Mouse (Mus musculus) T-helper 17 cell (primary cell): ENCODE measurements around the gene Wnt1.

Experiments used
- in situ Hi-C, 2 experiments: fragments of 300-600 bp; cut with MboI, MseI; formaldehyde crosslinking; loops; 1 replicate in 1 of 2; 2 replicates in 1 of 2; pipeline ENCODE4 v1.15.1; 2025; ENCODE audit warnings: high pct_unique_total_duplicates in 2 of 2

The Wnt1 gene

GRCm38 (mm10) chr15:98777762-98778161 lies 11.9 kb upstream of the Wnt1 start, which contains the start of gene Wnt10b:
Gene Wnt10b (minus strand): TSS chr15:98778150.
- in situ Hi-C loops, result loop anchor here in 1 of 2 experiments (5.0 kb wide), 1 partner anchor 65 kb away; no protein-coding TSS in a partner anchor

- in situ Hi-C loops, result loop anchor here in 1 of 2 experiments (5.0 kb wide), 1 partner anchor 66 kb away; no protein-coding TSS in a partner anchor
Observed at GRCm38 (mm10) chr15:98778191-98778770, 11.4 kb upstream of the Wnt1 start.

GRCm38 (mm10) chr15:98778806-98779205 lies 10.9 kb upstream of the Wnt1 start:
- in situ Hi-C loops, result loop anchor here in 1 of 2 experiments (5.0 kb wide), 1 partner anchor 67 kb away; no protein-coding TSS in a partner anchor

- in situ Hi-C loops, result no loop called here
Observed at GRCm38 (mm10) chr15:98780075-98780474, 9.6 kb upstream of the Wnt1 start.

GRCm38 (mm10) chr15:98780573-98780972 lies 9.1 kb upstream of the Wnt1 start:
- in situ Hi-C loops, result no loop called here

- in situ Hi-C loops, result no loop called here
Observed at GRCm38 (mm10) chr15:98781166-98781565, 8.5 kb upstream of the Wnt1 start.

- in situ Hi-C loops, result no loop called here
Observed at GRCm38 (mm10) chr15:98785744-98786143, 3.9 kb upstream of the Wnt1 start.

GRCm38 (mm10) chr15:98787930-98788329 lies 1.7 kb upstream of the Wnt1 start:
- in situ Hi-C loops, result no loop called here

GRCm38 (mm10) chr15:98788972-98789660 lies 541 bp upstream of the Wnt1 start:
- in situ Hi-C loops, result no loop called here

- in situ Hi-C loops, result loop anchor here in 1 of 2 experiments (10.0 kb wide), 1 partner anchor 156 kb away; the partner anchor contains the start of gene Cacnb3
Observed at GRCm38 (mm10) chr15:98790761-98791160, 1.1 kb downstream of the Wnt1 start.

GRCm38 (mm10) chr15:98791221-98791620 lies 1.6 kb downstream of the Wnt1 start:
- in situ Hi-C loops, result loop anchor here in 1 of 2 experiments (10.0 kb wide), 1 partner anchor 156 kb away; the partner anchor contains the start of gene Cacnb3

- in situ Hi-C loops, result loop anchor here in 1 of 2 experiments (10.0 kb wide), 1 partner anchor 157 kb away; the partner anchor contains the start of gene Cacnb3
Observed at GRCm38 (mm10) chr15:98791771-98792170, 2.1 kb downstream of the Wnt1 start.

- in situ Hi-C loops, result loop anchor here in 1 of 2 experiments (10.0 kb wide), 1 partner anchor 158 kb away; the partner anchor contains the start of gene Cacnb3
Observed at GRCm38 (mm10) chr15:98792233-98793020, 2.8 kb downstream of the Wnt1 start.

GRCm38 (mm10) chr15:98793141-98793698 lies 3.6 kb downstream of the Wnt1 start:
- in situ Hi-C loops, result loop anchor here in 1 of 2 experiments (10.0 kb wide), 1 partner anchor 158 kb away; the partner anchor contains the start of gene Cacnb3

- in situ Hi-C loops, result loop anchor here in 1 of 2 experiments (10.0 kb wide), 1 partner anchor 162 kb away; the partner anchor contains the start of gene Cacnb3
Observed at GRCm38 (mm10) chr15:98796803-98797595, 7.3 kb downstream of the Wnt1 start.

GRCm38 (mm10) chr15:98797835-98798492 lies 8.3 kb downstream of the Wnt1 start:
- in situ Hi-C loops, result loop anchor here in 1 of 2 experiments (10.0 kb wide), 1 partner anchor 163 kb away; the partner anchor contains the start of gene Cacnb3

- in situ Hi-C loops, result loop anchor here in 1 of 2 experiments (10.0 kb wide), 1 partner anchor 164 kb away; the partner anchor contains the start of gene Cacnb3
Observed at GRCm38 (mm10) chr15:98798903-98799302, 9.2 kb downstream of the Wnt1 start.

- in situ Hi-C loops, result loop anchor here in 1 of 2 experiments (10.0 kb wide), 1 partner anchor 165 kb away; the partner anchor contains the start of gene Cacnb3
Observed at GRCm38 (mm10) chr15:98799396-98799795, 9.7 kb downstream of the Wnt1 start.

GRCm38 (mm10) chr15:98802926-98803325 lies 13.3 kb downstream of the Wnt1 start:
- in situ Hi-C loops, result loop anchor here in 1 of 2 experiments (5.0 kb wide), 1 partner anchor 131 kb away; no protein-coding TSS in a partner anchor
